Mouse (Mus musculus) heart, embryonic 11.5 days (tissue): ENCODE results near the gene Psen2. TPM values are rescaled to one million over a fixed set of nuclear protein-coding genes. Genes with fewer than 3 reads are reported as not detected.

ENCODE experiments used
- ATAC-seq: fragments of 200-750 bp; cut with Nextera tagmentation; replicated peaks from 2 replicates; pipeline ENCODE4 v1.8.0; 2017; ENCODE audit warnings: moderate library complexity; ENCODE audit not compliant: insufficient number of reproducible peaks, low FRiP score, low TSS enrichment
- H3K27ac ChIP-seq: fragments of 300-500 bp; sonication (generic); 2 replicates; pipeline ENCODE4 v1.5.1; 2014; ENCODE audit warnings: mild to moderate bottlenecking, low read depth, low read length
- H3K27me3 ChIP-seq: fragments of 300-500 bp; sonication (generic); 2 replicates; pipeline ENCODE4 v1.6.1; 2014; ENCODE audit warnings: mild to moderate bottlenecking, low read length, mixed read lengths; ENCODE audit not compliant: control insufficient read depth, insufficient read depth
- H3K36me3 ChIP-seq: fragments of 300-500 bp; sonication (generic); 2 replicates; pipeline ENCODE4 v1.6.1; 2014; ENCODE audit warnings: mild to moderate bottlenecking, low read length, moderate library complexity, mixed read lengths; ENCODE audit not compliant: control insufficient read depth, insufficient read depth
- H3K4me1 ChIP-seq: fragments of 300-500 bp; sonication (generic); 2 replicates; pipeline ENCODE4 v1.6.1; 2014; ENCODE audit warnings: low read length; ENCODE audit not compliant: control insufficient read depth, insufficient read depth
- H3K4me2 ChIP-seq: fragments of 300-500 bp; sonication (generic); 2 replicates; pipeline ENCODE4 v1.6.1; 2014; ENCODE audit warnings: mild to moderate bottlenecking, moderate library complexity
- H3K4me3 ChIP-seq: fragments of 300-500 bp; sonication (generic); 2 replicates; pipeline ENCODE4 v1.5.1; 2014; ENCODE audit warnings: low read depth, low read length
- H3K9ac ChIP-seq: fragments of 300-500 bp; sonication (generic); 2 replicates; pipeline ENCODE4 v1.6.1; 2014; ENCODE audit warnings: mild to moderate bottlenecking, low read depth, low read length, moderate library complexity
- H3K9me3 ChIP-seq: fragments of 300-500 bp; sonication (generic); replicated peaks from 2 replicates; pipeline ENCODE4 v1.6.1; 2016; ENCODE audit warnings: low read length; ENCODE audit not compliant: control insufficient read depth
- WGBS: fragments of 180-500 bp; shearing (Covaris S2); extraction: QIAGEN DNeasy Blood & Tissue Kit; methylation state at CpG from one replicate; pipeline ENCODE4 v1.1.7; 2014; ENCODE audit not compliant: insufficient replicate concordance; 5-methylcytosine and 5-hydroxymethylcytosine counted together
- polyA plus RNA-seq: library from polyadenylated mRNA; unstranded; fragments of >200 nt; fragmentation: Nextera tagmentation; extraction: Ambion mirVana; gene quantifications from 2 replicates; pipeline ENCODE4 v1.2.1, GENCODE M21; 2014

The Psen2 gene
- polyA plus RNA-seq, 1 experiment from 2014 or later, result 14.7 TPM

GRCm38 (mm10) chr1:180195703-180196381 is 67.4 kb downstream of the Psen2 start:
- 1% methylated on average over 57 of the region's 57 CpGs for WGBS
- peaks cover 7% of the 10 kb centered on the region; the same call in 1 of the 2 replicates for H3K4me1 ChIP-seq

GRCm38 (mm10) chr1:180194781-180195471 is 68.3 kb downstream of the Psen2 start:
- peak overlapping the region; percentile 42 for H3K27ac ChIP-seq
- WGBS, result 23% methylated on average over 9 of the region's 9 CpGs

More at GRCm38 (mm10) chr1:180195703-180196381, 67.4 kb downstream of the Psen2 start:
- H3K9ac ChIP-seq, result peak overlapping the region; percentile 63
- no peaks in the 10 kb centered on the region for H3K36me3 ChIP-seq
- no peaks in the 10 kb centered on the region for H3K27me3 ChIP-seq
- H3K4me3 ChIP-seq, result peak overlapping the region; percentile 68
- H3K9me3 ChIP-seq, result no peaks in the 10 kb centered on the region
- 0 out of 2 replicates have a peak overlapping the region, but pooled peaks have one; percentile 42 for H3K27ac ChIP-seq
- ATAC-seq, result peak; percentile 100
- peak overlapping the region; percentile 93 for H3K4me2 ChIP-seq

GRCm38 (mm10) chr1:180194048-180194447 is 69.2 kb downstream of the Psen2 start:
- no peak overlapping the region for H3K9ac ChIP-seq

More at GRCm38 (mm10) chr1:180194781-180195471, 68.3 kb downstream of the Psen2 start:
- Histone ChIP-seq H3K36me3 (no peaks in the 10 kb centered on the region), H3K9me3 (no peaks in the 10 kb centered on the region), H3K4me1 (peaks cover 7% of the 10 kb centered on the region; the same call in 1 of the 2 replicates), H3K27me3 (no peaks in the 10 kb centered on the region), H3K4me2 (peak overlapping the region; percentile 93), H3K4me3 (peak overlapping the region; percentile 68), H3K9ac (peak overlapping the region; percentile 63; the same call in 1 of the 2 replicates)
- 0 out of 2 replicates have a peak, but pooled peaks have one; percentile 27 for ATAC-seq

GRCm38 (mm10) chr1:180193391-180193935 is 69.8 kb downstream of the Psen2 start:
- H3K4me2 ChIP-seq, result no peak overlapping the region
- H3K4me3 ChIP-seq, result no peak overlapping the region
- peaks cover 10% of the 10 kb centered on the region; the same call in 1 of the 2 replicates for H3K4me1 ChIP-seq

More at GRCm38 (mm10) chr1:180194048-180194447, 69.2 kb downstream of the Psen2 start:
- 86% methylated on average over 9 of the region's 9 CpGs for WGBS
- no peak for ATAC-seq
- no peaks in the 10 kb centered on the region for H3K36me3 ChIP-seq
- H3K27me3 ChIP-seq, result no peaks in the 10 kb centered on the region
- no peaks in the 10 kb centered on the region for H3K9me3 ChIP-seq
- H3K4me1 ChIP-seq, result peaks cover 7% of the 10 kb centered on the region; the same call in 1 of the 2 replicates
- H3K27ac ChIP-seq, result no peak overlapping the region
- no peak overlapping the region for H3K4me2 ChIP-seq
- no peak overlapping the region for H3K4me3 ChIP-seq

GRCm38 (mm10) chr1:180192866-180193265 is 70.4 kb downstream of the Psen2 start:
- peaks cover 10% of the 10 kb centered on the region; the same call in 1 of the 2 replicates for H3K4me1 ChIP-seq
- WGBS, result 58% methylated on average over 4 of the region's 4 CpGs

More at GRCm38 (mm10) chr1:180193391-180193935, 69.8 kb downstream of the Psen2 start:
- WGBS, result 72% methylated on average over 8 of the region's 8 CpGs
- ATAC-seq, result no peak
- Histone ChIP-seq H3K36me3 (no peaks in the 10 kb centered on the region), H3K27me3 (no peaks in the 10 kb centered on the region), H3K27ac (no peak overlapping the region), H3K9me3 (no peaks in the 10 kb centered on the region), H3K9ac (no peak overlapping the region)

GRCm38 (mm10) chr1:180191651-180192220 is 71.5 kb downstream of the Psen2 start:
- no peak overlapping the region for H3K4me3 ChIP-seq
- H3K4me1 ChIP-seq, result peaks cover 10% of the 10 kb centered on the region; the same call in 1 of the 2 replicates
- H3K36me3 ChIP-seq, result no peaks in the 10 kb centered on the region
- H3K27me3 ChIP-seq, result no peaks in the 10 kb centered on the region
- H3K9ac ChIP-seq, result no peak overlapping the region
- no peak overlapping the region for H3K4me2 ChIP-seq
- 74% methylated on average over 7 of the region's 7 CpGs for WGBS
- no peak overlapping the region for H3K27ac ChIP-seq
- H3K9me3 ChIP-seq, result no peaks in the 10 kb centered on the region
- no peak for ATAC-seq

More at GRCm38 (mm10) chr1:180192866-180193265, 70.4 kb downstream of the Psen2 start:
- H3K9me3 ChIP-seq, result no peaks in the 10 kb centered on the region
- H3K4me2 ChIP-seq, result no peak overlapping the region
- no peaks in the 10 kb centered on the region for H3K36me3 ChIP-seq
- H3K4me3 ChIP-seq, result no peak overlapping the region
- H3K27me3 ChIP-seq, result no peaks in the 10 kb centered on the region
- H3K9ac ChIP-seq, result no peak overlapping the region
- no peak overlapping the region for H3K27ac ChIP-seq
- ATAC-seq, result no peak

GRCm38 (mm10) chr1:180191112-180191511 is 72.1 kb downstream of the Psen2 start:
- Histone ChIP-seq H3K4me1 (peaks cover 10% of the 10 kb centered on the region; the same call in 1 of the 2 replicates), H3K27me3 (no peaks in the 10 kb centered on the region), H3K4me2 (no peak overlapping the region), H3K36me3 (no peaks in the 10 kb centered on the region), H3K4me3 (no peak overlapping the region), H3K9me3 (no peaks in the 10 kb centered on the region), H3K9ac (no peak overlapping the region), H3K27ac (no peak overlapping the region)
- no peak for ATAC-seq
- WGBS, result 83% methylated on average over 8 of the region's 8 CpGs

GRCm38 (mm10) chr1:180188951-180189350 is 74.3 kb downstream of the Psen2 start:
- H3K9ac ChIP-seq, result no peak overlapping the region
- H3K4me1 ChIP-seq, result peaks cover 12% of the 10 kb centered on the region; the same call in 1 of the 2 replicates
- no peak overlapping the region for H3K27ac ChIP-seq

More at GRCm38 (mm10) chr1:180188951-180189350, 74.3 kb downstream of the Psen2 start:
- no peaks in the 10 kb centered on the region for H3K9me3 ChIP-seq
- H3K36me3 ChIP-seq, result no peaks in the 10 kb centered on the region
- H3K27me3 ChIP-seq, result no peaks in the 10 kb centered on the region
- no peak overlapping the region for H3K4me3 ChIP-seq
- no peak for ATAC-seq
- WGBS, result 76% methylated on average over 4 of the region's 4 CpGs
- H3K4me2 ChIP-seq, result no peak overlapping the region
